Mouse (Mus musculus) gonadal fat pad, adult 2 months (tissue): ENCODE results near the gene Rtn4r. TPM values are rescaled to one million over a fixed set of nuclear protein-coding genes. Genes with fewer than 3 reads are reported as not detected.
"Not testable (repeated sequence)": the region's sequence is repeated elsewhere in the genome, so short reads cannot be mapped to it uniquely, and the experiment has no call there.

Experiments used
- DNase-seq: peaks from one replicate; pipeline ENCODE4 v3.0.0-alpha.2; 2012; ENCODE audit warnings: low read depth
- polyA plus RNA-seq: library from polyadenylated mRNA; depleted of rRNA; stranded (reverse); fragments of >200 nt; gene quantifications from 2 replicates; pipeline ENCODE4 v1.2.3, GENCODE M21; 2012; rRNA removed

The Rtn4r gene
- polyA plus RNA-seq, 1 experiment = 2.3 TPM

- DNase-seq = no peak
Measured at GRCm38 (mm10) chr16:18194208-18194985, 67.0 kb downstream of the Rtn4r start.

DNA sequence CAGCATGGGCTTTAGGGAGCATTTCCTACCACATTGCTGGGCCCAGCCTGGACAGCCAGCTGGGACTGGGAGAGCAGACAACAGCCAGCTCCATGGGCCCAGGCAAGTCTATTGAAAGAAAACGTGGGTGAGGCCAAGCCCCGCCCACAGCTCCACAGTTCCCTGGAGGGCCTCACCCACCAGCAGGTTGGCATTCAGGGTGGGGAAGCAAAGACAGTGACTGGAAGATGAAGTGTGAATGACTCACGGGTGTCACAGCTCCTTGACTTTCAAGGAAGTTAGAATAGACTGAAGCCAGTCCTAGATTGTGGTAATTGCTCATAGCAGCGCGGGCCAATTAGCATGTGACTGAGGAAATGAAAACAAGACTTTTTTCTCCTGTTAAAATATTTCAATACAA lies 67.6 kb downstream of the Rtn4r start:
- DNase-seq = peak; percentile 37

DNA sequence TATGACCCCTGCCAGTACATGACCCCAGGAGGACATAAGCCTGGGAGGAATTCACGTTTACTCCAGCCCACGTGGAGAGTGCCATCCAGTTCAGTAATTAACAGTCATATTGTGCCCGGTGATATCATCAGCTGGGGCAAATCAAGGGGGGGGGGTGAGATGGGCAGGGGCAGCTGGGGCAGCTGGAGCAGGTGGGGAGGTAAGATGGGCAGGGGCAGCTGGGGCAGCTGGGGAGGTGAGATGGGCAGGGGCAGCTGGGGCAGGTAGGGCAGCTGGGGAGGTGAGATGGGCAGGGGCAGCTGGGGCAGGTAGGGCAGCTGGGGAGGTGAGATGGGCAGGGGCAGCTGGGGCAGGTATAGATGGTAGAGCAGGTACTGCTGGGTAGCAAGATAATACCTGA lies 68.1 kb downstream of the Rtn4r start:
- not testable (repeated sequence) for DNase-seq

GRCm38 (mm10) chr16:18197881-18198280 lies 70.4 kb downstream of the Rtn4r start:
- DNase-seq = no peak

GRCm38 (mm10) chr16:18198365-18199098 lies 71.1 kb downstream of the Rtn4r start:
- DNase-seq = no peak

DNA sequence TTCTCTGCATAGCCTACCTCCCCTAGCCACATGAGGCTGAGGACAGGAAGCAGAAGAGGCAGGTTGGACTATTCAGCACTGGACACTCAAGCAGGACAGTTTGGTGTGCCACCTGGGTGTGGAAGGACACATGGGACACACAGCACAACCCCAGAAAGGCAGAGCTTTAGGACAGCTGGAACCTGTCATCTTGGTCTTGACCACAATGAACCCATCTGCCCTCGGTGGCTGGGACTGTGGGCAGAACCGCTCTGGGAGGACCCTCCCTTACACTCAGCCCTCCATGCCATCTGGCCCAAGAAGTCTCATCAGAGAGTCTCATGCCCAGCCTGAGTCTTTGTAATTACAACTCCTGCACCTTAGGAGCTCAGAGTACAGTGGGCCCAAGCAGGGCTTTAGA lies 72.6 kb downstream of the Rtn4r start:
- no peak for DNase-seq

- no peak for DNase-seq
Measured at GRCm38 (mm10) chr16:18201620-18202019, 74.2 kb downstream of the Rtn4r start.

Other genes starting within 250 kb of the Rtn4r start
- gene Gm20518, start 236.0 kb upstream of the Rtn4r start, polyA plus RNA-seq = 0.35 and 0.51 TPM in 2 replicates
- gene Tssk1, start 233.4 kb upstream of the Rtn4r start, polyA plus RNA-seq = 0.31 and 0.53 TPM in 2 replicates
- 106 and 114 TPM in 2 replicates for gene Dgcr2, start 229.1 kb upstream of the Rtn4r start, polyA plus RNA-seq
- 3.3 and 4.1 TPM in 2 replicates for gene Tssk2, start 229.0 kb upstream of the Rtn4r start, polyA plus RNA-seq
- gene Ess2, start 216.3 kb upstream of the Rtn4r start, polyA plus RNA-seq = 22.5 and 28.2 TPM in 2 replicates
- gene Gsc2, start 212.6 kb upstream of the Rtn4r start, polyA plus RNA-seq = 0.10 TPM in 1 of 2 replicates, not detected in the other
- 302 and 354 TPM in 2 replicates for gene Slc25a1, start 199.4 kb upstream of the Rtn4r start, polyA plus RNA-seq
- not detected in 2 replicates for gene Vpreb2, start 147.2 kb upstream of the Rtn4r start, polyA plus RNA-seq
- 89.8 and 92.7 TPM in 2 replicates for gene Dgcr6, start 74.8 kb upstream of the Rtn4r start, polyA plus RNA-seq
- 83.4 and 90.0 TPM in 2 replicates for gene Prodh, start 37.4 kb upstream of the Rtn4r start, polyA plus RNA-seq
- 0.12 and 0.32 TPM in 2 replicates for gene Ccdc188, start 90.2 kb downstream of the Rtn4r start, polyA plus RNA-seq
- 48.1 and 52.7 TPM in 2 replicates for gene Zdhhc8, start 107.5 kb downstream of the Rtn4r start, polyA plus RNA-seq
- gene Trmt2a, start 121.0 kb downstream of the Rtn4r start, polyA plus RNA-seq = 51.0 and 55.1 TPM in 2 replicates
- gene Ranbp1, start 121.1 kb downstream of the Rtn4r start, polyA plus RNA-seq = 32.5 and 45.0 TPM in 2 replicates
- not detected in 2 replicates for gene Gm49776, start 130.7 kb downstream of the Rtn4r start, polyA plus RNA-seq
- 18.3 and 19.3 TPM in 2 replicates for gene Dgcr8, start 161.6 kb downstream of the Rtn4r start, polyA plus RNA-seq
- 31.0 and 43.2 TPM in 2 replicates for gene Tango2, start 220.5 kb downstream of the Rtn4r start, polyA plus RNA-seq
- 56.5 and 57.9 TPM in 2 replicates for gene Arvcf, start 220.5 kb downstream of the Rtn4r start, polyA plus RNA-seq